Mouse (Mus musculus) limb, embryonic 10.5 days (tissue): ENCODE measurements around the gene Hes1. TPM values are rescaled to one million over a fixed set of nuclear protein-coding genes. Genes with fewer than 3 reads are reported as not detected.

ENCODE experiments used
- DNase-seq: peaks from one replicate; pipeline ENCODE4 v3.0.0-alpha.2; 2017; ENCODE audit warnings: low spot score
- H3K27ac ChIP-seq: fragments of 300-500 bp; sonication (generic); 2 replicates; pipeline ENCODE4 v1.5.1; 2016; ENCODE audit warnings: mild to moderate bottlenecking
- H3K27me3 ChIP-seq: fragments of 300-500 bp; sonication (generic); 2 replicates; pipeline ENCODE4 v1.6.1; 2016; ENCODE audit warnings: low read depth, mild to moderate bottlenecking; ENCODE audit not compliant: poor library complexity, severe bottlenecking
- H3K36me3 ChIP-seq: fragments of 300-500 bp; sonication (generic); 2 replicates; pipeline ENCODE4 v1.6.1; 2016; ENCODE audit warnings: mild to moderate bottlenecking, moderate library complexity
- H3K4me1 ChIP-seq: fragments of 300-500 bp; sonication (generic); 2 replicates; pipeline ENCODE4 v1.6.1; 2016
- H3K4me3 ChIP-seq: fragments of 300-500 bp; sonication (generic); 2 replicates; pipeline ENCODE4 v1.5.1; 2016; ENCODE audit warnings: mild to moderate bottlenecking, moderate library complexity
- H3K9me3 ChIP-seq: fragments of 300-500 bp; sonication (generic); replicated peaks from 2 replicates; pipeline ENCODE4 v1.6.1; 2016; ENCODE audit warnings: mild to moderate bottlenecking
- WGBS: fragments of 180-500 bp; shearing (Covaris S2); methylation state at CpG from one replicate; pipeline ENCODE4 v1.1.7; 2016; 5-methylcytosine and 5-hydroxymethylcytosine counted together
- polyA plus RNA-seq: library from polyadenylated mRNA; unstranded; fragments of >200 nt; fragmentation: Nextera tagmentation; extraction: Ambion mirVana; gene quantifications from 2 replicates; pipeline ENCODE4 v1.2.1, GENCODE M21; 2016

Hes1 gene
- polyA plus RNA-seq, 1 experiment from 2014 or later = 45.5 TPM

DNA sequence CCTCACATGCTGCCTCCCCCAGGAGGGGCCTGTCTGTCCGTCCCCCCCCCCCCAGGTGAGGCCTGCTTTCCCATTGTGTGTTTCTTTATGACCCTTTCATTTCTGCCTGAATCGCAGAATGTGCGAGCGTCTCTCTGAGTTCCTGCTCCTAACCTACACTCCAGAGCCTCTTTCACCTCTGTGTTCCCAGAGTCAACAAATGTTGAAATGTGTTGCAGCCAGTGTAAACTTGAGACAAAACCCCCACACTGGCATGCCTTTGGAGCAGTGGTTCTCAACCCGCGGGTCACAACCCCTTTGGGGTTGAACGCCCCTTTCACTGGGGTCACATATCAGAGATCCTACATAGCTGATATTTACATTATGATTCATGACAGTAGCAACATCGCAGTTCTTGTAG lies 49.6 kb downstream of the Hes1 start:
- Histone ChIP-seq H3K27ac (peak overlapping the region; percentile 58; the same call in 1 of the 2 replicates), H3K4me3 (no peak overlapping the region), H3K36me3 (no peaks in the 10 kb centered on the region), H3K4me1 (peaks cover 45% of the 10 kb centered on the region), H3K27me3 (no peaks in the 10 kb centered on the region), H3K9me3 (no peaks in the 10 kb centered on the region)
- DNase-seq = no peak
- 94% methylated on average over 8 of the region's 8 CpGs for WGBS

DNA sequence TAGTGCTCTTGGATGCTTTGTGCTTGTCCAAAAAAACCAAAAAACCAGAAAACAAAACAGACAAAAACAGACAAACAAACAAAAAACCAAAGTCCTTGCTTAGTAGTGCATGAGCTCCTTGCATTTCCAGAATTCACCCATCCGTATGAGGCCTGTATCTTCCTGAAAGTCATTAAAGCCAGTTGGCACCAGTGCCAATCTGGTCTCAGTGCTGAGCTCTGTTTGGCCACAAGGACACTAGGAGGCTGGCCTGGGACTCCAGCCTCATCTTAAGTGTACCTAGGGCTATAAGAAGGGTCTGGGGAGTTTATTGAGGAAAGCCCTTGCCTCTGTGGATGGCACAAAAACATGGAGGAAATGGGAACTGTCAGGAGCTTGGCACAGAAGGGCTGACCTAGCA lies 50.3 kb downstream of the Hes1 start:
- no peak for DNase-seq
- Histone ChIP-seq H3K9me3 (no peaks in the 10 kb centered on the region), H3K4me1 (peaks cover 46% of the 10 kb centered on the region), H3K4me3 (no peak overlapping the region), H3K27ac (peak overlapping the region; percentile 74; the same call in 1 of the 2 replicates), H3K27me3 (no peaks in the 10 kb centered on the region), H3K36me3 (no peaks in the 10 kb centered on the region)
- 100% methylated on average over 1 of the region's 1 CpGs for WGBS

Other genes with a start within 250 kb of the Hes1 start
- gene Cpn2, start 203.1 kb downstream of the Hes1 start, polyA plus RNA-seq = not detected in 2 replicates
- 0.23 and 0.68 TPM in 2 replicates for gene Lrrc15, start 218.9 kb downstream of the Hes1 start, polyA plus RNA-seq
- 1.5 and 1.7 TPM in 2 replicates for gene Gp5, start 246.4 kb downstream of the Hes1 start, polyA plus RNA-seq